Mouse (Mus musculus) lung, postnatal 0 days (tissue): ENCODE measurements at regions not wholly inside any gene's neighbourhood (a gene's known extent, or its start where the extent isn't known, plus 50 kb on each side); places are given as distances from the start of the nearest gene placed in this dataset.

Experiments used
- CTCF ChIP-seq: IDR thresholded peaks from 2 replicates; pipeline ENCODE4 v1.5.1; 2016; ENCODE audit warnings: antibody characterized with exemption, mild to moderate bottlenecking
- EP300 ChIP-seq: IDR thresholded peaks from 2 replicates; pipeline ENCODE4 v1.6.1; 2016; ENCODE audit warnings: antibody characterized with exemption, mild to moderate bottlenecking, control low read depth

GRCm38 (mm10) chr12:29279631-29280080, 248.5 kb upstream of the Myt1l start:
- TF ChIP-seq CTCF (no peak), EP300 (no peak)
